Mouse (Mus musculus) midbrain, embryonic 14.5 days (tissue): ENCODE data around the gene Muc1. TPM values are rescaled to one million over a fixed set of nuclear protein-coding genes. Genes with fewer than 3 reads are reported as not detected.

Experiments used
- ATAC-seq: fragments of 200-750 bp; cut with Nextera tagmentation; 2 replicates; pipeline ENCODE4 v1.8.0; 2017; ENCODE audit warnings: moderate number of reproducible peaks, moderate library complexity; ENCODE audit not compliant: low FRiP score, low TSS enrichment
- DNase-seq: peaks from one replicate; pipeline ENCODE4 v3.0.0-alpha.2; 2015
- H3K27ac ChIP-seq: fragments of 300-500 bp; sonication (generic); replicated peaks from 2 replicates; pipeline ENCODE4 v1.5.1; 2014; ENCODE audit warnings: mild to moderate bottlenecking, low read depth, low read length, moderate library complexity
- H3K27me3 ChIP-seq: fragments of 300-500 bp; sonication (generic); 2 replicates; pipeline ENCODE4 v1.6.1; 2014; ENCODE audit warnings: low read length, control low read depth, mixed read lengths; ENCODE audit not compliant: control insufficient read depth, insufficient read depth
- H3K36me3 ChIP-seq: fragments of 300-500 bp; sonication (generic); 2 replicates; pipeline ENCODE4 v1.6.1; 2014; ENCODE audit warnings: low read length, control low read depth; ENCODE audit not compliant: control insufficient read depth, insufficient read depth
- H3K4me1 ChIP-seq: fragments of 300-500 bp; sonication (generic); 2 replicates; pipeline ENCODE4 v1.6.1; 2014; ENCODE audit warnings: mild to moderate bottlenecking, antibody characterized with exemption, low read length, control low read depth; ENCODE audit not compliant: control insufficient read depth, insufficient read depth
- H3K4me2 ChIP-seq: fragments of 300-500 bp; sonication (generic); 2 replicates; pipeline ENCODE4 v1.6.1; 2014; ENCODE audit warnings: mild to moderate bottlenecking, low read length, moderate library complexity
- H3K4me3 ChIP-seq: fragments of 300-500 bp; sonication (generic); replicated peaks from 2 replicates; pipeline ENCODE4 v1.5.1; 2014; ENCODE audit warnings: low read depth, low read length
- H3K9ac ChIP-seq: fragments of 300-500 bp; sonication (generic); replicated peaks from 2 replicates; pipeline ENCODE4 v1.6.1; 2014; ENCODE audit warnings: mild to moderate bottlenecking, low read length, moderate library complexity
- H3K9me3 ChIP-seq: fragments of 300-500 bp; sonication (generic); 2 replicates; pipeline ENCODE4 v1.6.1; 2016; ENCODE audit warnings: low read length, control low read depth, mixed read lengths; ENCODE audit not compliant: control insufficient read depth
- WGBS: fragments of 180-500 bp; shearing (Covaris S2); extraction: QIAGEN DNeasy Blood & Tissue Kit; methylation state at CpG from one replicate; pipeline ENCODE4 v1.1.7; 2014; 5-methylcytosine and 5-hydroxymethylcytosine counted together
- polyA plus RNA-seq: library from polyadenylated mRNA; unstranded; fragments of >200 nt; fragmentation: Nextera tagmentation; extraction: Ambion mirVana; gene quantifications from 2 replicates; pipeline ENCODE4 v1.2.1, GENCODE M21; 2014

Muc1 gene
- polyA plus RNA-seq, 1 experiment from 2014 or later = 2.1 TPM

GRCm38 (mm10) chr3:89206695-89207094 is 22.2 kb upstream of the Muc1 start:
- 91% methylated on average over 2 of the region's 2 CpGs for WGBS
- H3K27me3 ChIP-seq = no peaks in the 10 kb centered on the region
- H3K4me1 ChIP-seq = no peaks in the 10 kb centered on the region
- H3K4me2 ChIP-seq = no peak overlapping the region
- H3K36me3 ChIP-seq = peaks cover 60% of the 10 kb centered on the region
- DNase-seq (no peak), ATAC-seq (no peak)
- H3K4me3 ChIP-seq = no peak overlapping the region
- no peak overlapping the region for H3K9ac ChIP-seq
- H3K9me3 ChIP-seq = no peaks in the 10 kb centered on the region
- H3K27ac ChIP-seq = no peak overlapping the region

- no peaks in the 10 kb centered on the region for H3K9me3 ChIP-seq
- H3K27ac ChIP-seq = no peak overlapping the region
- ATAC-seq (no peak), DNase-seq (no peak)
- no peak overlapping the region for H3K4me2 ChIP-seq
- H3K4me1 ChIP-seq = peaks cover 8% of the 10 kb centered on the region; the same call in 1 of the 2 replicates
- no peak overlapping the region for H3K9ac ChIP-seq
- 89% methylated on average over 13 of the region's 13 CpGs for WGBS
- H3K36me3 ChIP-seq = peaks cover 60% of the 10 kb centered on the region
- H3K4me3 ChIP-seq = no peak overlapping the region
- H3K27me3 ChIP-seq = no peaks in the 10 kb centered on the region
These were observed 20.7 kb upstream of the Muc1 start for GRCm38 (mm10) chr3:89208075-89208657.

- WGBS = 89% methylated on average over 6 of the region's 6 CpGs
- no peaks in the 10 kb centered on the region for H3K27me3 ChIP-seq
- ATAC-seq = no peak
These were observed 20.1 kb upstream of the Muc1 start for GRCm38 (mm10) chr3:89208736-89209135.

GRCm38 (mm10) chr3:89209731-89210130 is 19.1 kb upstream of the Muc1 start:
- Histone ChIP-seq H3K9me3 (no peaks in the 10 kb centered on the region), H3K4me1 (peaks cover 14% of the 10 kb centered on the region), H3K4me2 (no peak overlapping the region), H3K27me3 (no peaks in the 10 kb centered on the region), H3K27ac (no peak overlapping the region), H3K9ac (no peak overlapping the region), H3K36me3 (peaks cover 54% of the 10 kb centered on the region), H3K4me3 (no peak overlapping the region)
- DNase-seq = no peak
- WGBS = 91% methylated on average over 7 of the region's 7 CpGs
- no peak for ATAC-seq

More at GRCm38 (mm10) chr3:89208736-89209135, 20.1 kb upstream of the Muc1 start:
- Histone ChIP-seq H3K9ac (no peak overlapping the region), H3K9me3 (no peaks in the 10 kb centered on the region), H3K4me1 (peaks cover 10% of the 10 kb centered on the region; the same call in 1 of the 2 replicates), H3K36me3 (peaks cover 60% of the 10 kb centered on the region), H3K27ac (no peak overlapping the region), H3K4me2 (no peak overlapping the region), H3K4me3 (no peak overlapping the region)
- DNase-seq = no peak

GRCm38 (mm10) chr3:89210162-89210561 is 18.7 kb upstream of the Muc1 start:
- Histone ChIP-seq H3K4me1 (peaks cover 18% of the 10 kb centered on the region), H3K27ac (no peak overlapping the region), H3K9me3 (no peaks in the 10 kb centered on the region), H3K36me3 (peaks cover 54% of the 10 kb centered on the region), H3K4me2 (no peak overlapping the region), H3K4me3 (no peak overlapping the region), H3K27me3 (no peaks in the 10 kb centered on the region), H3K9ac (no peak overlapping the region)
- ATAC-seq (no peak), DNase-seq (no peak)
- WGBS = 90% methylated on average over 13 of the region's 13 CpGs

- H3K9me3 ChIP-seq = no peaks in the 10 kb centered on the region
- H3K4me3 ChIP-seq = no peak overlapping the region
- H3K27ac ChIP-seq = no peak overlapping the region
- H3K36me3 ChIP-seq = peaks cover 50% of the 10 kb centered on the region
- ATAC-seq (no peak), DNase-seq (no peak)
- H3K4me1 ChIP-seq = peaks cover 24% of the 10 kb centered on the region
- no peak overlapping the region for H3K4me2 ChIP-seq
- no peaks in the 10 kb centered on the region for H3K27me3 ChIP-seq
- WGBS = 84% methylated on average over 7 of the region's 7 CpGs
- H3K9ac ChIP-seq = no peak overlapping the region
These were observed 18.1 kb upstream of the Muc1 start for GRCm38 (mm10) chr3:89210731-89211130.

GRCm38 (mm10) chr3:89213803-89214530 is 14.9 kb upstream of the Muc1 start:
- peak overlapping the region; percentile 83 for H3K4me2 ChIP-seq
- peak overlapping the region; percentile 73 for H3K9ac ChIP-seq
- under 1% methylated on average over 69 of the region's 69 CpGs for WGBS
- no peaks in the 10 kb centered on the region for H3K27me3 ChIP-seq
- peak; percentile 97 for DNase-seq
- H3K27ac ChIP-seq = peak overlapping the region; percentile 98
- H3K9me3 ChIP-seq = no peaks in the 10 kb centered on the region
- H3K36me3 ChIP-seq = peaks cover 23% of the 10 kb centered on the region
- peak; percentile 88 for ATAC-seq
- H3K4me3 ChIP-seq = peak overlapping the region; percentile 70
- peaks cover 30% of the 10 kb centered on the region for H3K4me1 ChIP-seq

GRCm38 (mm10) chr3:89214681-89215411 is 14.0 kb upstream of the Muc1 start, which contains the start of gene Thbs3:
Gene Thbs3 (plus strand): TSS chr3:89215180.
- H3K27ac ChIP-seq = peak within 1 kb of the TSS; percentile 98
- H3K4me2 ChIP-seq = peak within 1 kb of the TSS; percentile 83
- H3K9ac ChIP-seq = peak within 1 kb of the TSS; percentile 73
- no peaks in the 10 kb centered on the region for H3K27me3 ChIP-seq
- DNase-seq = peak; percentile 81
- H3K4me3 ChIP-seq = peak within 1 kb of the TSS; percentile 70
- H3K36me3 ChIP-seq = peaks cover 14% of the 10 kb centered on the region
- no peaks in the 10 kb centered on the region for H3K9me3 ChIP-seq
- ATAC-seq = peak; percentile 9; the same call in 1 of the 2 replicates
- peaks cover 30% of the 10 kb centered on the region for H3K4me1 ChIP-seq
- WGBS = under 1% methylated on average over 17 of the region's 19 CpGs
